Mouse (Mus musculus) neural tube, embryonic 11.5 days (tissue): ENCODE measurements around the gene Fam151a. TPM values are rescaled to one million over a fixed set of nuclear protein-coding genes. Genes with fewer than 3 reads are reported as not detected.
"Not testable (repeated sequence)": the region's sequence is repeated elsewhere in the genome, so short reads cannot be mapped to it uniquely, and the experiment has no call there.

Experiments
- ATAC-seq: fragments of 200-750 bp; cut with Nextera tagmentation; 2 replicates; pipeline ENCODE4 v1.8.0; 2017; ENCODE audit warnings: moderate number of reproducible peaks, mild to moderate bottlenecking, moderate TSS enrichment, moderate library complexity; ENCODE audit not compliant: insufficient read depth, low FRiP score, low TSS enrichment
- DNase-seq: peaks from one replicate; pipeline ENCODE4 v3.0.0-alpha.2; 2015; ENCODE audit warnings: low spot score
- H3K27ac ChIP-seq: fragments of 300-500 bp; sonication (generic); 2 replicates; pipeline ENCODE4 v1.5.1; 2014; ENCODE audit warnings: low read depth, mild to moderate bottlenecking, low read length
- H3K27me3 ChIP-seq: fragments of 300-500 bp; sonication (generic); 2 replicates; pipeline ENCODE4 v1.6.1; 2014; ENCODE audit warnings: mild to moderate bottlenecking, low read length, mixed read lengths; ENCODE audit not compliant: control insufficient read depth, insufficient read depth
- H3K36me3 ChIP-seq: fragments of 300-500 bp; sonication (generic); 2 replicates; pipeline ENCODE4 v1.6.1; 2014; ENCODE audit warnings: mild to moderate bottlenecking, low read length, moderate library complexity, mixed read lengths; ENCODE audit not compliant: control insufficient read depth, insufficient read depth
- H3K4me1 ChIP-seq: fragments of 300-500 bp; sonication (generic); 2 replicates; pipeline ENCODE4 v1.6.1; 2014; ENCODE audit warnings: low read length, mixed read lengths; ENCODE audit not compliant: control insufficient read depth, insufficient read depth
- H3K4me2 ChIP-seq: fragments of 300-500 bp; sonication (generic); 2 replicates; pipeline ENCODE4 v1.6.1; 2014; ENCODE audit warnings: low read depth, mild to moderate bottlenecking, moderate library complexity
- H3K4me3 ChIP-seq: fragments of 300-500 bp; sonication (generic); 2 replicates; pipeline ENCODE4 v1.5.1; 2014; ENCODE audit warnings: low read depth, low read length
- H3K9ac ChIP-seq: fragments of 300-500 bp; sonication (generic); 2 replicates; pipeline ENCODE4 v1.6.1; 2014; ENCODE audit warnings: mild to moderate bottlenecking, low read length
- H3K9me3 ChIP-seq: fragments of 300-500 bp; sonication (generic); 2 replicates; pipeline ENCODE4 v1.6.1; 2016; ENCODE audit warnings: low read length; ENCODE audit not compliant: control insufficient read depth
- whole genome bisulfite sequencing: fragments of 180-500 bp; shearing (Covaris S2); extraction: QIAGEN DNeasy Blood & Tissue Kit; methylation state at CpG from one replicate; pipeline ENCODE4 v1.1.7; 2014; 5-methylcytosine and 5-hydroxymethylcytosine counted together
- polyA plus RNA-seq: library from polyadenylated mRNA; unstranded; fragments of >200 nt; fragmentation: Nextera tagmentation; extraction: Ambion mirVana; gene quantifications from 2 replicates; pipeline ENCODE4 v1.2.1, GENCODE M21; 2014

The Fam151a gene
- polyA plus RNA-seq, 1 experiment from 2014 or later, result not detected

GRCm38 (mm10) chr4:106793826-106794225 lies 60.1 kb downstream of the Fam151a start:
- 94% methylated on average over 9 of the region's 9 CpGs for WGBS
- peak; percentile 5 for DNase-seq
- ATAC-seq, H3K4me1 ChIP-seq, H3K27me3 ChIP-seq, H3K4me2 ChIP-seq, H3K9me3 ChIP-seq, H3K4me3 ChIP-seq, H3K27ac ChIP-seq, H3K36me3 ChIP-seq, H3K9ac ChIP-seq: not testable (repeated sequence)

DNA sequence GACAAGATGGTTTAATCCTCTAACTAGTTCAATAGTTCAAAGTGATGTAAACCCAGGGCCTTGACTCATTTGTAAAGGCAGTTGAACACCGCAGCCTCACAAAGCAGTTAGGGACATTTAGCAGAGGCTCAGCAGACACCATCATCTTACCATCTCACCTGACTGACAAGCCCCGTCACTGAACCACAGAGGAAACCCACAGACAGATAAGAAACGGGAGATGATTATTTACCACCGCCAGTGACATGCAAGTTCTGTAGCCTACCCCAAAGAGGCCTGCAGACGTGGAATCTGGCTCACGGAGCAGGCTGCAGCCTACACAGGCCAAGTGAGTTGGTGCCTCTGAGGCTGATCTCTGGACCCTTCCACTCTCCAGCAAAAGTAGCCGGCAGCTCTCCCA lies 60.6 kb downstream of the Fam151a start:
- H3K4me3 ChIP-seq, result no peak overlapping the region
- no peaks in the 10 kb centered on the region for H3K27me3 ChIP-seq
- no peaks in the 10 kb centered on the region for H3K4me1 ChIP-seq
- 91% methylated on average over 7 of the region's 7 CpGs for WGBS
- ATAC-seq, result no peak
- H3K36me3 ChIP-seq, result no peaks in the 10 kb centered on the region
- DNase-seq, result peak; percentile 1
- H3K9me3 ChIP-seq, result no peaks in the 10 kb centered on the region
- no peak overlapping the region for H3K9ac ChIP-seq
- H3K27ac ChIP-seq, result no peak overlapping the region
- H3K4me2 ChIP-seq, result no peak overlapping the region

- WGBS, result 86% methylated on average over 2 of the region's 2 CpGs
- no peaks in the 10 kb centered on the region for H3K27me3 ChIP-seq
- no peak overlapping the region for H3K9ac ChIP-seq
- no peak overlapping the region for H3K4me3 ChIP-seq
- no peaks in the 10 kb centered on the region for H3K9me3 ChIP-seq
- 0 out of 2 replicates have a peak, but pooled peaks cover 3% of the 10 kb centered on the region for H3K4me1 ChIP-seq
- H3K4me2 ChIP-seq, result no peak overlapping the region
- ATAC-seq (no peak), DNase-seq (no peak)
- H3K27ac ChIP-seq, result no peak overlapping the region
- no peaks in the 10 kb centered on the region for H3K36me3 ChIP-seq
Measured at GRCm38 (mm10) chr4:106795289-106795688, 61.6 kb downstream of the Fam151a start.

Other genes with a start within 250 kb of the Fam151a start
- not detected in 2 replicates for gene Bsnd, start 241.6 kb upstream of the Fam151a start, polyA plus RNA-seq
- gene Dhcr24, start 172.9 kb upstream of the Fam151a start, polyA plus RNA-seq, result 28.2 and 30.4 TPM in 2 replicates
- 0.20 and 0.27 TPM in 2 replicates for gene Lexm, start 116.6 kb upstream of the Fam151a start, polyA plus RNA-seq
- gene Ttc22, start 111.5 kb upstream of the Fam151a start, polyA plus RNA-seq, result 0.36 and 0.39 TPM in 2 replicates
- gene Pars2, start 82.8 kb upstream of the Fam151a start, polyA plus RNA-seq, result 11.5 and 12.5 TPM in 2 replicates
- 96.0 and 114 TPM in 2 replicates for gene Ttc4, start 54.9 kb upstream of the Fam151a start, polyA plus RNA-seq
- not detected in 2 replicates for gene Mroh7, start 3.0 kb upstream of the Fam151a start, polyA plus RNA-seq
- gene Acot11, start 71.1 kb downstream of the Fam151a start, polyA plus RNA-seq, result 1.4 and 1.8 TPM in 2 replicates
- 142 and 145 TPM in 2 replicates for gene Ssbp3, start 176.8 kb downstream of the Fam151a start, polyA plus RNA-seq